Mouse (Mus musculus) olfactory bulb, adult 2 months (tissue): ENCODE results near the gene BC029722. TPM values are rescaled to one million over a fixed set of nuclear protein-coding genes. Genes with fewer than 3 reads are reported as not detected.
A peak's percentile ranks its signal among the peaks of the same experiment; 100 is the strongest.

Experiments
- H3K27ac ChIP-seq: fragments of 200-500 bp; 2 replicates; pipeline ENCODE4 v1.5.1; 2012; ENCODE audit warnings: low read depth, low read length; ENCODE audit not compliant: insufficient read depth
- H3K4me1 ChIP-seq: fragments of 200-500 bp; 2 replicates; pipeline ENCODE4 v1.6.1; 2012; ENCODE audit warnings: low read length; ENCODE audit not compliant: control insufficient read depth, insufficient read depth
- H3K4me3 ChIP-seq: fragments of 200-500 bp; 2 replicates; pipeline ENCODE4 v1.5.1; 2012; ENCODE audit warnings: mild to moderate bottlenecking, low read depth, low read length, moderate library complexity; ENCODE audit not compliant: insufficient read depth
- CTCF ChIP-seq: fragments of 200-500 bp; IDR thresholded peaks from 2 replicates; pipeline ENCODE4 v1.5.1; 2012; ENCODE audit warnings: low read depth, mild to moderate bottlenecking, low read length, moderate library complexity; ENCODE audit not compliant: insufficient read depth
- POLR2A ChIP-seq: fragments of 200-500 bp; IDR thresholded peaks from 2 replicates; pipeline ENCODE4 v1.6.1; 2012; ENCODE audit warnings: mild to moderate bottlenecking, low read depth, low read length, moderate library complexity; ENCODE audit not compliant: insufficient read depth
- WGBS: fragments of 180-500 bp; shearing (Covaris S2); methylation state at CpG from one replicate; pipeline ENCODE4 v1.1.7; 2018; 5-methylcytosine and 5-hydroxymethylcytosine counted together
- polyA plus RNA-seq: library from polyadenylated mRNA; stranded (reverse); fragments of >200 nt; gene quantifications from 2 replicates; pipeline ENCODE4 v1.2.4, GENCODE M21; 2012; ENCODE audit warnings: low replicate concordance; ENCODE audit not compliant: missing spikeins, insufficient read depth, insufficient read length

Gene BC029722
- polyA plus RNA-seq, 1 experiment, result not detected

DNA sequence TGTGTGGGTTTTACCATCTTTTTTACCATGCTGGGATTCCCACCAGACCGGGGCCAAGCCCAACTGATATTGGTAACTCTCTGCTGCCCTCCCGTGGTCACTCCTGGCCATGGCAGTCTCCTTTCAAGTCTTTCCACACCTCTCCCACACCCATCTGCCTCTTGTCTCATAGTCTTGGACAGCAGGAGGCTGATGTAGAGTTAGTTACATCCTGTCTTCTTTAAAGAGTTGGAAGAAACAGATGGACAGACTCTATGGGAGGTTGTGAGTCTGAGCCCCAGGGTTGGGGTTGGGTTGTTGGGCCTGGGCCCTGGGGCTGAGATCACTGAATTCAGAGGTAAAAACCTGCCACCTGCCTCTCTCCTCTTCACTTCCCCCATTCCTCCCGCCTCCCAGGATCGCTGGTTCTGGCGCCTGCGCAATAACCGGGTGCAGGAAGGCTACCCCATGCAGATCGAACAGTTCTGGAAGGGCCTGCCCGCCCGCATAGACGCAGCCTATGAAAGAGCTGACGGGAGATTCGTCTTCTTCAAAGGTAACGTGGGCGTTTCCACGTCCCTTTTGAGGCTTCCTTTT lies 7.3 kb downstream of the BC029722 start:
- peaks cover 2% of the 10 kb centered on the region; the same call in 1 of the 2 replicates for H3K4me1 ChIP-seq
- H3K4me3 ChIP-seq, result no peak overlapping the region
- no peak overlapping the region for H3K27ac ChIP-seq
- 42% methylated on average over 16 of the region's 16 CpGs for WGBS
- TF ChIP-seq POLR2A, result no peak
- TF ChIP-seq CTCF, result peak; percentile 51; the same call in 1 of the 2 replicates

- 61% methylated on average over 4 of the region's 4 CpGs for WGBS
- peaks cover 7% of the 10 kb centered on the region for H3K4me1 ChIP-seq
- no peak overlapping the region for H3K27ac ChIP-seq
- TF ChIP-seq CTCF (no peak), POLR2A (no peak)
- no peak overlapping the region for H3K4me3 ChIP-seq
Observed at GRCm38 (mm10) chr2:155809620-155810019, 9.6 kb downstream of the BC029722 start.

- peaks cover 7% of the 10 kb centered on the region for H3K4me1 ChIP-seq
- TF ChIP-seq CTCF, result no peak
- no peak for TF ChIP-seq POLR2A
Observed at GRCm38 (mm10) chr2:155807408-155807807, 11.8 kb downstream of the BC029722 start.

GRCm38 (mm10) chr2:155806548-155806947 lies 12.7 kb downstream of the BC029722 start:
- H3K4me1 ChIP-seq, result peaks cover 7% of the 10 kb centered on the region
- WGBS, result 49% methylated on average over 5 of the region's 5 CpGs
- H3K27ac ChIP-seq, result no peak overlapping the region
- TF ChIP-seq POLR2A, result no peak
- no peak for TF ChIP-seq CTCF
- H3K4me3 ChIP-seq, result no peak overlapping the region

More at GRCm38 (mm10) chr2:155807408-155807807, 11.8 kb downstream of the BC029722 start:
- Histone ChIP-seq H3K4me3 (no peak overlapping the region), H3K27ac (no peak overlapping the region)
- WGBS, result 75% methylated on average over 4 of the region's 4 CpGs

DNA sequence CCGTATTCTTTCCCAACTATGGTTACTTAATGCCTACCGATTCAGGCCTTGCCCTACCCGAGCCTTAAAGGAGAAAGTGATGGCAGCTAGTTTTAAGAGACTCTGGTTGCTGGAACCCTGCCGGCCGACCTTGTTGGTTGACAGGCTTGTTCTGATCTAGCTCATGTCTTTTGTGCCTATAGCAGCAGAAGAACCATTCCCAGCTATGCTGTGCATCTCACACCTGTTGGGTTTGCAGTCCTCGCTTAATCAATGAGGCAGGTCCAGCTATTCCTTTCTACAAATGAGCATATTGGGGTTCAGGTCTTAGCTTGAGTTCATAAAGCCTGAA lies 13.3 kb downstream of the BC029722 start:
- 85% methylated on average over 6 of the region's 6 CpGs for WGBS

GRCm38 (mm10) chr2:155805231-155805924 lies 13.8 kb downstream of the BC029722 start:
- no peak overlapping the region for H3K27ac ChIP-seq
- H3K4me3 ChIP-seq, result no peak overlapping the region
- H3K4me1 ChIP-seq, result peaks cover 7% of the 10 kb centered on the region
- 44% methylated on average over 6 of the region's 6 CpGs for WGBS
- TF ChIP-seq CTCF (no peak), POLR2A (no peak)

More for the DNA sequence above, 13.3 kb downstream of the BC029722 start:
- Histone ChIP-seq H3K27ac (no peak overlapping the region), H3K4me3 (no peak overlapping the region), H3K4me1 (peaks cover 7% of the 10 kb centered on the region)
- no peak for TF ChIP-seq POLR2A
- TF ChIP-seq CTCF, result no peak

DNA sequence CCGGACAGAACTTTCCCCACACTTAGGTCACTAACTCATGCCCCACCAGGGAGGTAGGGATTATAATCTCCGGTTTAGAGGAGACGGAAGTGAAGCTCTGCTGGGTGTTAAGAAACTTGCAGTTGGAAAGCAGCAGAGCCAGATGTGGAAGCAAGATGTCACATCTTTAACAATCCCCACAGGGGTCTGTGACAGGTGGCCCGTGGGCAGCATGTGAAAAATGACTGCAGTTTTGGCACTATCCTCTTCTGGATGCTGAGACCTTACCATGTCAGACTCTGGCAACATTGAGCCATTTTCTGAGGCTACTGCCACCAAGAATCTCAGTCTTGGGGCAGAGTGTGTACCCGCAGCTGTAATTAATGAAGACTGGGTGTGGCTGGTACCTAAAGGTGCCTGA lies 15.2 kb downstream of the BC029722 start:
- no peak overlapping the region for H3K4me3 ChIP-seq
- no peak for TF ChIP-seq CTCF
- TF ChIP-seq POLR2A, result no peak
- no peak overlapping the region for H3K27ac ChIP-seq
- 77% methylated on average over 5 of the region's 5 CpGs for WGBS
- H3K4me1 ChIP-seq, result peaks cover 7% of the 10 kb centered on the region

- Histone ChIP-seq H3K4me1 (peaks cover 7% of the 10 kb centered on the region), H3K4me3 (no peak overlapping the region), H3K27ac (no peak overlapping the region)
- TF ChIP-seq POLR2A (no peak), CTCF (no peak)
- 60% methylated on average over 3 of the region's 3 CpGs for WGBS
Observed at GRCm38 (mm10) chr2:155802761-155803160, 16.5 kb downstream of the BC029722 start.

GRCm38 (mm10) chr2:155798613-155799012 lies 20.6 kb downstream of the BC029722 start:
- Histone ChIP-seq H3K4me3 (no peak overlapping the region), H3K4me1 (no peaks in the 10 kb centered on the region), H3K27ac (no peak overlapping the region)
- 51% methylated on average over 3 of the region's 3 CpGs for WGBS
- TF ChIP-seq POLR2A, result no peak
- TF ChIP-seq CTCF, result no peak
